Mouse (Mus musculus): ENCODE data around the gene Rex1bd.

DNA sequence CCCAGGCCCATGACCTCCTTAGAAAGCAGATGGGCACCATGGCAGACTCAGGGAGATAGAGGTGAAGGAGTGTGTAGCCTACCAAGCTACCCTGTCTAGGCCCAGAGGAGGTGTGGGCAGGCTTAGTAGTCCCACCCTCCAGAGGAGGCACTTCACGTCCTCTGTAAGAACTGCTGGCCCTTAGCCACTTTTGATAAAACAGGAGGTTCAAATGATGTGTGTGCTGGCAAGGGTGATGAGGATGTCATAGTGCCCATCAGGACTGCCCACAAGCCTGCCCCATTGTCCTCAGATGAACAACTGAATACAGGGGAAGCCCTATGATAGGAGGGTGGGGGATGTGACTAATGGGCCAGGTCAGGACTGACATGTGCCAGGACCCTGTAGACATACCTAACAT lies 46.3 kb upstream of the Rex1bd start:
- TF ChIP-seq GATA1 (IDR thresholded peaks at IDR 0.05; ENCODE audit: low read length) (no peak), TAL1 (IDR thresholded peaks at IDR 0.05; ENCODE audit: low read length) (no peak)

All from erythroblast, embryonic 14.5 days (primary cell).